Mouse (Mus musculus) midbrain, embryonic 13.5 days (tissue): ENCODE results near the gene Ctrc. TPM values are rescaled to one million over a fixed set of nuclear protein-coding genes. Genes with fewer than 3 reads are reported as not detected.

ENCODE experiments used
- ATAC-seq: fragments of 200-750 bp; cut with Nextera tagmentation; 2 replicates; pipeline ENCODE4 v1.8.0; 2017; ENCODE audit warnings: mild to moderate bottlenecking, moderate TSS enrichment, moderate library complexity
- H3K27ac ChIP-seq: fragments of 300-500 bp; sonication (generic); 2 replicates; pipeline ENCODE4 v1.5.1; 2015; ENCODE audit warnings: inconsistent platforms, mild to moderate bottlenecking, moderate library complexity
- H3K27me3 ChIP-seq: fragments of 300-500 bp; sonication (generic); 2 replicates; pipeline ENCODE4 v1.6.1; 2015; ENCODE audit warnings: mild to moderate bottlenecking, inconsistent platforms
- H3K36me3 ChIP-seq: fragments of 300-500 bp; sonication (generic); 2 replicates; pipeline ENCODE4 v1.6.1; 2015; ENCODE audit warnings: mild to moderate bottlenecking, inconsistent platforms
- H3K4me1 ChIP-seq: fragments of 300-500 bp; sonication (generic); replicated peaks from 2 replicates; pipeline ENCODE4 v1.6.1; 2015; ENCODE audit warnings: inconsistent platforms
- H3K4me2 ChIP-seq: fragments of 300-500 bp; sonication (generic); replicated peaks from 2 replicates; pipeline ENCODE4 v1.6.1; 2015; ENCODE audit warnings: moderate library complexity, mild to moderate bottlenecking, inconsistent platforms
- H3K4me3 ChIP-seq: fragments of 300-500 bp; sonication (generic); replicated peaks from 2 replicates; pipeline ENCODE4 v1.5.1; 2015; ENCODE audit warnings: mild to moderate bottlenecking, inconsistent platforms
- H3K9ac ChIP-seq: fragments of 300-500 bp; sonication (generic); replicated peaks from 2 replicates; pipeline ENCODE4 v1.6.1; 2015; ENCODE audit warnings: mild to moderate bottlenecking, inconsistent platforms
- H3K9me3 ChIP-seq: fragments of 300-500 bp; sonication (generic); 2 replicates; pipeline ENCODE4 v1.6.1; 2016; ENCODE audit warnings: mild to moderate bottlenecking, inconsistent platforms
- WGBS: fragments of 180-500 bp; shearing (Covaris S2); methylation state at CpG from one replicate; pipeline ENCODE4 v1.1.7; 2015; 5-methylcytosine and 5-hydroxymethylcytosine counted together
- polyA plus RNA-seq: library from polyadenylated mRNA; unstranded; fragments of >200 nt; fragmentation: Nextera tagmentation; extraction: Ambion mirVana; gene quantifications from 2 replicates; pipeline ENCODE4 v1.2.1, GENCODE M21; 2015

The Ctrc gene
- polyA plus RNA-seq, 1 experiment from 2014 or later, result not detected

GRCm38 (mm10) chr4:141874601-141875460, 28.7 kb upstream of the Ctrc start, which contains the start of gene Efhd2:
Efhd2 (minus strand) TSS chr4:141874920.
- H3K9ac ChIP-seq, result peak within 1 kb of the TSS; percentile 85
- under 1% methylated on average over 68 of the region's 73 CpGs for WGBS

GRCm38 (mm10) chr4:141874111-141874600, 28.0 kb upstream of the Ctrc start:
- H3K4me2 ChIP-seq, result peak overlapping the region; percentile 94
- H3K4me3 ChIP-seq, result peak overlapping the region; percentile 68
- no peaks in the 10 kb centered on the region for H3K9me3 ChIP-seq
- H3K27ac ChIP-seq, result peak overlapping the region; percentile 75; the same call in 1 of the 2 replicates
- H3K27me3 ChIP-seq, result no peaks in the 10 kb centered on the region
- under 1% methylated on average over 19 of the region's 19 CpGs for WGBS
- peaks cover 5% of the 10 kb centered on the region; the same call in 1 of the 2 replicates for H3K36me3 ChIP-seq
- H3K9ac ChIP-seq, result peak overlapping the region; percentile 85
- peaks cover 62% of the 10 kb centered on the region for H3K4me1 ChIP-seq
- ATAC-seq, result peak; percentile 18

More at GRCm38 (mm10) chr4:141874601-141875460, 28.7 kb upstream of the Ctrc start, which contains the start of gene Efhd2:
- peak; percentile 92 for ATAC-seq
- Histone ChIP-seq H3K4me2 (peak within 1 kb of the TSS; percentile 94), H3K4me3 (peak within 1 kb of the TSS; percentile 68), H3K9me3 (no peaks in the 10 kb centered on the region), H3K4me1 (peaks cover 56% of the 10 kb centered on the region), H3K27ac (peak within 1 kb of the TSS; percentile 75), H3K36me3 (0 out of 2 replicates have a peak, but pooled peaks cover 5% of the 10 kb centered on the region), H3K27me3 (no peaks in the 10 kb centered on the region)

GRCm38 (mm10) chr4:141872977-141873376, 26.8 kb upstream of the Ctrc start:
- WGBS, result 81% methylated on average over 9 of the region's 9 CpGs
- peaks cover 5% of the 10 kb centered on the region; the same call in 1 of the 2 replicates for H3K36me3 ChIP-seq
- no peaks in the 10 kb centered on the region for H3K9me3 ChIP-seq
- H3K27me3 ChIP-seq, result no peaks in the 10 kb centered on the region
- H3K4me2 ChIP-seq, result peak overlapping the region; percentile 94
- H3K4me1 ChIP-seq, result peaks cover 69% of the 10 kb centered on the region
- H3K27ac ChIP-seq, result no peak overlapping the region
- no peak for ATAC-seq
- H3K4me3 ChIP-seq, result peak overlapping the region; percentile 68
- peak overlapping the region; percentile 85 for H3K9ac ChIP-seq

- Histone ChIP-seq H3K36me3 (peaks cover 5% of the 10 kb centered on the region; the same call in 1 of the 2 replicates), H3K9me3 (no peaks in the 10 kb centered on the region), H3K27ac (peak overlapping the region; percentile 51), H3K4me3 (peak overlapping the region; percentile 68), H3K27me3 (no peaks in the 10 kb centered on the region), H3K4me1 (peaks cover 79% of the 10 kb centered on the region), H3K4me2 (peak overlapping the region; percentile 94), H3K9ac (peak overlapping the region; percentile 42)
- 59% methylated on average over 9 of the region's 9 CpGs for WGBS
- no peak for ATAC-seq
These were observed 25.8 kb upstream of the Ctrc start for GRCm38 (mm10) chr4:141871909-141872308.

DNA sequence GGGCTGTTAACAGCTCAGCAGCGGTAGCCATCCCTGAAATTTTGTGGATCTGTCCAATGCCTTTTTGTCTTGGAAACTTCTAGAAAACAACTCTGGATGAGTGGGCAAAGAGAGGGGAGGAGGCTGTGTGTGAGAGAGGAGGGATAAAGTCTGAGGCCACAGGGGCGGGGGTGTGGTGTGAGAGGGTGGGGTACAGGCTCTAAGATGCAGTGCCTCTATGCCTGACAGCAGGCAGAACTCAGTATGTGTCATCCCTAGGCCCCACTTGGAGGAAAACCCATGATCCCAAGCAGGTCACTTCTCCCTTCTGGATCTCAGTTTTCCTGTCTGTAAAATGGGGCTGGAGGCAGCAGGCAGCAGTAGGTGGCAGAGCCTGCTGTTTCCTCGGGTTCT, 25.2 kb upstream of the Ctrc start:
- Histone ChIP-seq H3K4me1 (peaks cover 85% of the 10 kb centered on the region), H3K4me3 (no peak overlapping the region), H3K9me3 (no peaks in the 10 kb centered on the region), H3K9ac (peak overlapping the region; percentile 42; the same call in 1 of the 2 replicates), H3K27ac (peak overlapping the region; percentile 51; the same call in 1 of the 2 replicates), H3K4me2 (peak overlapping the region; percentile 94), H3K27me3 (no peaks in the 10 kb centered on the region), H3K36me3 (peaks cover 5% of the 10 kb centered on the region; the same call in 1 of the 2 replicates)
- ATAC-seq, result no peak
- 90% methylated on average over 3 of the region's 3 CpGs for WGBS

DNA sequence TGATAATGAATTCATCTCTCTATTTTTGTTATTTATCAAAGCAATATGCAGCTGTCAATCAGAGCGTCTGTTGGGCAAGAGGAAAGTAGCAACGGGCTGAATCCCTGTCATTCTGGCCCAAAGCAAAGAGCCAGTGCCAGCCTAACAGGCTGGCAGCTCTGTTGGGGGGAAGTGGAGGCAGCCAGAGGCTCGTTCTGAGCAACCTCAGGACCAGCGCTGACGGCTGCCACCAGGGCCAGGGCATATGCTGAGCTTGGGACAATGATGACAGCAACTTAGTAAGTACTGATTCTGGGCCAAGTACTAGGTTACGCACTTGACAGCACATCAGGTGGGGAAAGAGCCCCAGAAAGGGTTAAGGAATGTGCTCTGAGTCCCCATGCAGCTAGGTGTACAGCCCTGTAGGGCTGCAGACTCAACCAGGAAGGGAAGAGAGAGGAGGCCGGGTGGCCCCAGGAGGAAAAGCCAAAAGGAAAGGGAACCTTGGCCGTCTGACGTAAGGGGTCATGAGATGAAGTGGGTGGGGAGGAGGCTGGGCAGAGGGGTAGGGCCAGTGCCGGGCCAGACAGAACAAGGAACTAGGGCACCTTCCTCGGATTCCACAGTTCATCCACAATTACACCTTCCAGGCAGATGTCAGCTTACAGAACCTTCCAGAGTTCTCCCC, 24.6 kb upstream of the Ctrc start:
- WGBS, result 68% methylated on average over 11 of the region's 11 CpGs
- Histone ChIP-seq H3K27me3 (no peaks in the 10 kb centered on the region), H3K36me3 (peaks cover 5% of the 10 kb centered on the region; the same call in 1 of the 2 replicates), H3K4me2 (0 out of 2 replicates have a peak overlapping the region, but pooled peaks have one; percentile 11), H3K9ac (no peak overlapping the region; the same call in 1 of the 2 replicates), H3K9me3 (no peaks in the 10 kb centered on the region), H3K4me3 (no peak overlapping the region), H3K27ac (no peak overlapping the region; the same call in 1 of the 2 replicates), H3K4me1 (peaks cover 87% of the 10 kb centered on the region)
- no peak for ATAC-seq

- H3K4me1 ChIP-seq, result peaks cover 77% of the 10 kb centered on the region
- H3K27ac ChIP-seq, result peak overlapping the region; percentile 44; the same call in 1 of the 2 replicates
These were observed 23.5 kb upstream of the Ctrc start for GRCm38 (mm10) chr4:141869436-141870215.

GRCm38 (mm10) chr4:141868051-141868450, 21.9 kb upstream of the Ctrc start:
- Histone ChIP-seq H3K27me3 (no peaks in the 10 kb centered on the region), H3K36me3 (peaks cover 13% of the 10 kb centered on the region), H3K9ac (no peak overlapping the region; the same call in 1 of the 2 replicates), H3K4me3 (no peak overlapping the region), H3K4me1 (peaks cover 64% of the 10 kb centered on the region), H3K4me2 (no peak overlapping the region), H3K9me3 (no peaks in the 10 kb centered on the region), H3K27ac (peak overlapping the region; percentile 88)
- peak; percentile 10; the same call in 1 of the 2 replicates for ATAC-seq
- WGBS, result 87% methylated on average over 10 of the region's 10 CpGs

More at GRCm38 (mm10) chr4:141869436-141870215, 23.5 kb upstream of the Ctrc start:
- Histone ChIP-seq H3K9me3 (no peaks in the 10 kb centered on the region), H3K27me3 (no peaks in the 10 kb centered on the region), H3K9ac (0 out of 2 replicates have a peak overlapping the region, but pooled peaks have one; percentile 34), H3K4me2 (no peak overlapping the region; the same call in 1 of the 2 replicates), H3K36me3 (peaks cover 8% of the 10 kb centered on the region; the same call in 1 of the 2 replicates), H3K4me3 (no peak overlapping the region)
- ATAC-seq, result no peak
- whole genome bisulfite sequencing, result 90% methylated on average over 5 of the region's 5 CpGs

- Histone ChIP-seq H3K4me2 (peak overlapping the region; percentile 30), H3K9me3 (no peaks in the 10 kb centered on the region), H3K9ac (peak overlapping the region; percentile 34; the same call in 1 of the 2 replicates), H3K36me3 (peaks cover 19% of the 10 kb centered on the region), H3K27ac (peak overlapping the region; percentile 88), H3K4me3 (no peak overlapping the region), H3K4me1 (peaks cover 59% of the 10 kb centered on the region), H3K27me3 (no peaks in the 10 kb centered on the region)
- 29% methylated on average over 4 of the region's 4 CpGs for WGBS
- peak; percentile 82 for ATAC-seq
These were observed 21.3 kb upstream of the Ctrc start for GRCm38 (mm10) chr4:141867498-141867897.

DNA sequence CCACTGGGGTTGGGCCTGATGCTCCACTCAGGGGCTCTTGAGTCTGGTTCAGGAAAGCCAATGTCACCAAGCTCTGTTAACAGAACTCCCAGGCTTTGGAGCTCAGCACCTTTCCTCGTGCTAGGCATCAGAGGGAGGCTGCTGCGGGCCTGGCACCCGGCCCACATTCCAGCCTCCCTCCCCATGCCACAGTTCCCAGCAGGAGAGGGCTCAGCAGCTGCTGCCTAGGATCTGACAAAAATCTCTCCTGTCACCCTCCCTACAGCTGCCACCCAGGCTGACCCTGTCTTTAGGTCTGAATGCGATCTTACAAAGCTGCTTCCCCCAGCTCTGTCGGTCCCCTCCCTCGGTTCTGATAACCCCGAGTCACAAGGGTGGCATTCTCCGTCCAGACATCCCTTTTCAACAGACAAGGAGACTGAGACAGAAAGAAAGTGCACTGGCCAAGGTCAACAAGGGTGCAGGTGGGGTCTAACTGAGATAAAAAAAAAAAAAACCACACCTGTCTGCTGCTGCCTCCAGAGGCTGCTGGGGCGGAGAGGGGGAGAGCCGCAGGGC, 20.9 kb upstream of the Ctrc start:
- Histone ChIP-seq H3K4me3 (no peak overlapping the region), H3K27me3 (no peaks in the 10 kb centered on the region), H3K4me2 (peak overlapping the region; percentile 30), H3K36me3 (peaks cover 21% of the 10 kb centered on the region), H3K4me1 (peaks cover 54% of the 10 kb centered on the region), H3K9ac (0 out of 2 replicates have a peak overlapping the region, but pooled peaks have one; percentile 39), H3K27ac (peak overlapping the region; percentile 88), H3K9me3 (no peaks in the 10 kb centered on the region)
- peak; percentile 67 for ATAC-seq
- 20% methylated on average over 10 of the region's 10 CpGs for WGBS
